Mouse (Mus musculus) E14TG2a.4 (cell line): Measurements from ENCODE around the gene Nlgn3.

Experiments used
- H3K27me3 ChIP-seq: 2 replicates; pipeline ENCODE4 v1.6.1; 2014; ENCODE audit warnings: low read length, control low read depth; ENCODE audit not compliant: insufficient read depth
- H3K36me3 ChIP-seq: 2 replicates; pipeline ENCODE4 v1.6.1; 2014; ENCODE audit warnings: low read length, control low read depth; ENCODE audit not compliant: insufficient read depth
- H3K4me1 ChIP-seq: replicated peaks from 2 replicates; pipeline ENCODE4 v1.6.1; 2014; ENCODE audit warnings: low read depth, low read length, control low read depth
- H3K4me3 ChIP-seq: replicated peaks from 2 replicates; pipeline ENCODE4 v1.5.1; 2014; ENCODE audit warnings: mild to moderate bottlenecking, low read length
- H3K9me3 ChIP-seq: 2 replicates; pipeline ENCODE4 v1.6.1; 2014; ENCODE audit warnings: low read length, control low read depth
- CTCF ChIP-seq: conservative IDR thresholded peaks from 2 replicates; pipeline ENCODE4 v1.5.1; 2014; ENCODE audit warnings: low read length
- NANOG ChIP-seq: IDR thresholded peaks from 2 replicates; pipeline ENCODE4 v1.6.1; 2014; ENCODE audit warnings: borderline replicate concordance, low read length, mixed read lengths
- POU5F1 ChIP-seq: IDR thresholded peaks from 2 replicates; pipeline ENCODE4 v1.6.1; 2014; ENCODE audit warnings: low read length, borderline replicate concordance

The Nlgn3 gene

GRCm38 (mm10) chrX:101299055-101299454 lies at the start of gene Nlgn3:
Gene Nlgn3 (plus strand): TSS chrX:101299168.
- peaks cover 12% of the 10 kb centered on the region; the same call in 1 of the 2 replicates for H3K27me3 ChIP-seq
- no peaks in the 10 kb centered on the region for H3K9me3 ChIP-seq
- TF ChIP-seq NANOG (no peak), POU5F1 (no peak), CTCF (no peak)
- H3K4me1 ChIP-seq = peaks cover 38% of the 10 kb centered on the region
- peaks cover 36% of the 10 kb centered on the region for H3K36me3 ChIP-seq
- H3K4me3 ChIP-seq = peak within 1 kb of the TSS; percentile 49

GRCm38 (mm10) chrX:101253952-101254729 lies 44.8 kb upstream of the Nlgn3 start, which contains the start of gene Foxo4:
Gene Foxo4 (plus strand): TSS chrX:101254528.
- H3K4me3 ChIP-seq = peak within 1 kb of the TSS; percentile 83
- H3K27me3 ChIP-seq = peaks cover 3% of the 10 kb centered on the region; the same call in 1 of the 2 replicates
- H3K9me3 ChIP-seq = no peaks in the 10 kb centered on the region
- no peak for TF ChIP-seq NANOG
- peaks cover 37% of the 10 kb centered on the region for H3K4me1 ChIP-seq
- H3K36me3 ChIP-seq = peaks cover 12% of the 10 kb centered on the region

- Histone ChIP-seq H3K4me3 (peak overlapping the region; percentile 83), H3K4me1 (peaks cover 43% of the 10 kb centered on the region), H3K9me3 (no peaks in the 10 kb centered on the region), H3K27me3 (peaks cover 3% of the 10 kb centered on the region; the same call in 1 of the 2 replicates), H3K36me3 (peaks cover 14% of the 10 kb centered on the region)
- TF ChIP-seq CTCF (no peak), NANOG (no peak), POU5F1 (no peak)
These were observed 44.2 kb upstream of the Nlgn3 start for GRCm38 (mm10) chrX:101254740-101255139.

GRCm38 (mm10) chrX:101256603-101257002 lies 42.4 kb upstream of the Nlgn3 start:
- TF ChIP-seq NANOG (no peak), POU5F1 (no peak), CTCF (no peak; the same call in 1 of the 2 replicates)
- peaks cover 14% of the 10 kb centered on the region for H3K36me3 ChIP-seq
- H3K27me3 ChIP-seq = peaks cover 3% of the 10 kb centered on the region; the same call in 1 of the 2 replicates
- peaks cover 52% of the 10 kb centered on the region for H3K4me1 ChIP-seq
- H3K4me3 ChIP-seq = peak overlapping the region; percentile 83
- H3K9me3 ChIP-seq = no peaks in the 10 kb centered on the region

GRCm38 (mm10) chrX:101260441-101261325 lies 38.3 kb upstream of the Nlgn3 start:
- peaks cover 58% of the 10 kb centered on the region for H3K4me1 ChIP-seq
- TF ChIP-seq POU5F1 = no peak
- TF ChIP-seq NANOG = no peak
- TF ChIP-seq CTCF = no peak
- H3K4me3 ChIP-seq = peak overlapping the region; percentile 23; the same call in 1 of the 2 replicates
- peaks cover 3% of the 10 kb centered on the region; the same call in 1 of the 2 replicates for H3K27me3 ChIP-seq
- peaks cover 14% of the 10 kb centered on the region for H3K36me3 ChIP-seq
- no peaks in the 10 kb centered on the region for H3K9me3 ChIP-seq

GRCm38 (mm10) chrX:101263892-101264291 lies 35.1 kb upstream of the Nlgn3 start, which contains the start of gene Gm614:
Gene Gm614 (minus strand): TSS chrX:101263992.
- H3K9me3 ChIP-seq = no peaks in the 10 kb centered on the region
- no peak within 1 kb of the TSS for H3K4me3 ChIP-seq
- peaks cover 46% of the 10 kb centered on the region for H3K4me1 ChIP-seq
- no peaks in the 10 kb centered on the region for H3K27me3 ChIP-seq
- peaks cover 4% of the 10 kb centered on the region; the same call in 1 of the 2 replicates for H3K36me3 ChIP-seq
- TF ChIP-seq POU5F1 = no peak
- no peak for TF ChIP-seq NANOG
- TF ChIP-seq CTCF = no peak

- Histone ChIP-seq H3K4me1 (peaks cover 29% of the 10 kb centered on the region), H3K4me3 (no peak overlapping the region), H3K36me3 (no peaks in the 10 kb centered on the region), H3K9me3 (no peaks in the 10 kb centered on the region), H3K27me3 (no peaks in the 10 kb centered on the region)
- TF ChIP-seq CTCF (no peak), POU5F1 (no peak), NANOG (no peak)
These were observed 32.3 kb upstream of the Nlgn3 start for GRCm38 (mm10) chrX:101266631-101267030.
